In the genomic region with DNA sequence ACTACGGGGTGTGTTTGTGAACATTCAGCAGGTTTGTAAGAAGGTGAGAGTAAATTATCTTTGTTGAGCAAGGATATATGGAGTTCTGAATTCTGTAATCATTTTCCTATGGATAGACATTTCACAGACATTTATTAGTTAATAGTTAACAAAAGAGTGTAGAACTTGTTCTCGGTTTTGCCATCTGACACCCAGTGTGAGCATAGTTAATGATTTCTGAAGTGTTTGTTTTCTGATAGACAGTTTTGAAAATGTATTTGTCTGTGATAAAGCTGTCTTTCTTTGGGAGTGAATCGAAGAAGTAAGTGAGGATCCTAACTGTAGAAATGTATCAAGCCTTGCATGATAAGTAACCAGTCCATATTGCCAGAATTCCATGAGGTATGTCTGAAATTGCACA, we compare ENCODE assay signal across 26 mouse cellular contexts.
DNase-seq lines count a peak whose midpoint lies in the region; ATAC-seq and TF ChIP-seq lines count a peak whose summit lies in the region.
"Had no signal": no experiment of that assay in that cellular context is flagged by ENCODE, and none has a peak within 500 bp of the region (broad histone marks: within the 10 kb centered on the region; RNA-seq: fewer than 3 reads in every experiment).

No protein-coding gene starts in this region.

- no peaks in the 10 kb centered on the region for H3K9me3 ChIP-seq in kidney, postnatal 0 days (replicated peaks; ENCODE audit: low read length)
- no peaks in the 10 kb centered on the region for H3K9me3 ChIP-seq in intestine, embryonic 15.5 days
- H3K9me3 ChIP-seq in intestine, embryonic 16.5 days (ENCODE audit: control insufficient read depth, low read length) = no peaks in the 10 kb centered on the region
- H3K9me3 ChIP-seq: embryonic facial prominence, embryonic 12.5 days; embryonic facial prominence, embryonic 15.5 days; forebrain, embryonic 12.5 days; forebrain, embryonic 15.5 days; heart, embryonic 12.5 days; heart, embryonic 15.5 days; hindbrain, embryonic 10.5 days; hindbrain, embryonic 13.5 days had no signal

- no peak for TF ChIP-seq CTCF in kidney, postnatal 0 days (IDR thresholded peaks at IDR 0.05; ENCODE audit: low read depth)

- H3K4me1 ChIP-seq in kidney, postnatal 0 days (replicated peaks; ENCODE audit: insufficient read depth, low read length) = 0 out of 2 replicates have a peak, but pooled peaks cover 2% of the 10 kb centered on the region
- no peaks in the 10 kb centered on the region for H3K4me1 ChIP-seq in intestine, embryonic 15.5 days (replicated peaks)
- H3K4me1 ChIP-seq in intestine, embryonic 16.5 days (ENCODE audit: control insufficient read depth, insufficient read depth, low read length) = no peaks in the 10 kb centered on the region
- H3K4me1 ChIP-seq: embryonic facial prominence, embryonic 12.5 days; embryonic facial prominence, embryonic 15.5 days; forebrain, embryonic 12.5 days; forebrain, embryonic 15.5 days; heart, embryonic 12.5 days; heart, embryonic 15.5 days; hindbrain, embryonic 10.5 days; hindbrain, embryonic 13.5 days had no signal

- H3K27me3 ChIP-seq in kidney, postnatal 0 days (ENCODE audit: insufficient read depth, low read length) = no peaks in the 10 kb centered on the region
- no peaks in the 10 kb centered on the region for H3K27me3 ChIP-seq in intestine, embryonic 15.5 days (replicated peaks)
- H3K27me3 ChIP-seq in intestine, embryonic 16.5 days (replicated peaks; ENCODE audit: control insufficient read depth, insufficient read depth, low read length) = no peaks in the 10 kb centered on the region
- H3K27me3 ChIP-seq: embryonic facial prominence, embryonic 12.5 days; embryonic facial prominence, embryonic 15.5 days; forebrain, embryonic 12.5 days; forebrain, embryonic 15.5 days; heart, embryonic 12.5 days; heart, embryonic 15.5 days; hindbrain, embryonic 13.5 days had no signal

- peak; percentile 6 for DNase-seq in kidney, adult 9 months
- no peak for DNase-seq in kidney, adult 11 months
- no peak for DNase-seq in kidney, postnatal 0 days (ENCODE audit: low spot score)
- DNase-seq in kidney, postnatal 4 days = no peak
- DNase-seq in layer of hippocampus, postnatal 10 days (ENCODE audit: low spot score in 2 of 2) = no peak
- DNase-seq: adrenal gland, adult 2 months; adrenal gland, postnatal 14 days; cerebellum, adult 11 months; cerebellum, adult 2 months; cerebellum, adult 9-11 months; cerebellum, postnatal 25 days; gastrocnemius, postnatal 25 days; heart, adult 18-20 months; heart, postnatal 10 days; heart, postnatal 36 days had no signal

- H3K36me3 ChIP-seq in kidney, postnatal 0 days (ENCODE audit: insufficient read depth, low read length) = no peaks in the 10 kb centered on the region
- no peaks in the 10 kb centered on the region for H3K36me3 ChIP-seq in intestine, embryonic 15.5 days
- no peaks in the 10 kb centered on the region for H3K36me3 ChIP-seq in intestine, embryonic 16.5 days (ENCODE audit: control insufficient read depth, insufficient read depth, low read length)
- H3K36me3 ChIP-seq: embryonic facial prominence, embryonic 12.5 days; embryonic facial prominence, embryonic 15.5 days; forebrain, embryonic 12.5 days; forebrain, embryonic 15.5 days; heart, embryonic 12.5 days; heart, embryonic 15.5 days; hindbrain, embryonic 10.5 days; hindbrain, embryonic 13.5 days had no signal

- ATAC-seq in kidney, postnatal 0 days (replicated peaks; ENCODE audit: low FRiP score, low read depth) = no peak
- ATAC-seq in intestine, embryonic 15.5 days = peak; percentile 82
- peak; percentile 86 for ATAC-seq in intestine, embryonic 16.5 days
- ATAC-seq: CD4-positive, CD25-positive, alpha-beta regulatory T cell, adult 4 months; forebrain, embryonic 15.5 days had no signal

- 67% methylated on average over 3 of the region's 3 CpGs for WGBS in kidney, postnatal 0 days
- 53% methylated on average over 3 of the region's 3 CpGs for WGBS in intestine, embryonic 15.5 days
- WGBS in intestine, embryonic 16.5 days = 57% methylated on average over 3 of the region's 3 CpGs

- H3K9ac ChIP-seq in kidney, postnatal 0 days (ENCODE audit: low read depth, low read length) = no peak overlapping the region
- H3K9ac ChIP-seq in intestine, embryonic 15.5 days = no peak overlapping the region
- no peak overlapping the region for H3K9ac ChIP-seq in intestine, embryonic 16.5 days (ENCODE audit: low read depth, low read length)
- H3K9ac ChIP-seq: embryonic facial prominence, embryonic 12.5 days; embryonic facial prominence, embryonic 15.5 days; forebrain, embryonic 12.5 days; forebrain, embryonic 15.5 days; heart, embryonic 12.5 days; heart, embryonic 15.5 days; hindbrain, embryonic 13.5 days had no signal

- H3K4me3 ChIP-seq in kidney, postnatal 0 days (replicated peaks; ENCODE audit: low read depth, low read length) = no peak overlapping the region
- H3K4me3 ChIP-seq in intestine, embryonic 15.5 days (replicated peaks) = no peak overlapping the region
- H3K4me3 ChIP-seq in intestine, embryonic 16.5 days (ENCODE audit: low read length) = no peak overlapping the region
- H3K4me3 ChIP-seq: embryonic facial prominence, embryonic 12.5 days; embryonic facial prominence, embryonic 15.5 days; forebrain, embryonic 12.5 days; forebrain, embryonic 15.5 days; heart, embryonic 12.5 days; heart, embryonic 15.5 days; hindbrain, embryonic 10.5 days; hindbrain, embryonic 13.5 days had no signal

- no peak overlapping the region for H3K4me2 ChIP-seq in kidney, postnatal 0 days (ENCODE audit: low read length)
- no peak overlapping the region for H3K4me2 ChIP-seq in intestine, embryonic 15.5 days (replicated peaks)
- H3K4me2 ChIP-seq in intestine, embryonic 16.5 days (ENCODE audit: low read depth, low read length) = no peak overlapping the region
- H3K4me2 ChIP-seq: embryonic facial prominence, embryonic 12.5 days; embryonic facial prominence, embryonic 15.5 days; forebrain, embryonic 12.5 days; forebrain, embryonic 15.5 days; heart, embryonic 12.5 days; heart, embryonic 15.5 days; hindbrain, embryonic 13.5 days had no signal

- peak overlapping the region; percentile 42; the same call in 1 of the 2 replicates for H3K27ac ChIP-seq in kidney, postnatal 0 days
- H3K27ac ChIP-seq in intestine, embryonic 15.5 days = no peak overlapping the region
- no peak overlapping the region for H3K27ac ChIP-seq in intestine, embryonic 16.5 days (ENCODE audit: low read length)
- H3K27ac ChIP-seq: embryonic facial prominence, embryonic 12.5 days; embryonic facial prominence, embryonic 15.5 days; forebrain, embryonic 12.5 days; forebrain, embryonic 15.5 days; heart, embryonic 15.5 days; hindbrain, embryonic 10.5 days; hindbrain, embryonic 13.5 days had no signal
